Comparison of ENCODE assay signal across 8 mouse cellular contexts in the genomic region with DNA sequence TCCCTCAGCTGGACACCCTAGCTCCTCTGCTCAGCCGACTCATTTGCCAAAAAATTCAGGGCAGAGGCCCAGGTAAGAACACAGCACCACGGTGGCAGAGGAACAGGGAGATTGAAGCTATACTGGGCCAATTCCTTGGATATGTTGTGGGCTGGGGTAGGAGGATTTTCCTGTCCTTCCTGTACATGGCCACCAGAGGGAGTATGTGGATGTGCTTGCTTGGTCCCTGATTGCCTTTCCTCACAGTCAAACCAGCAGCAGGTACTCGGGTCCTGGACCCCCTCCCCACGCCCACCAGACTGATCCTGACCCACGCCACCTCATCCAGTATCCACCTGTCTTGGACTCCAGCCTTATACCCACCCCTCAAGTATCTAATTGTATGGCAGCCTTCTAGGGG. TPM values are rescaled to one million over a fixed set of nuclear protein-coding genes. Genes with fewer than 3 reads are reported as not detected.
DNase-seq lines count a peak whose midpoint lies in the region; ATAC-seq lines count a peak whose summit lies in the region.

No protein-coding gene starts in this region.

- ATAC-seq in frontal cortex, adult (ENCODE audit: low TSS enrichment), result peak; percentile 72

- intact Hi-C loops in left cerebral cortex, postnatal 36 days (cut with DNase I), result loop anchor here (1.0 to 2.0 kb wide), 2 partner anchors 64 to 76 kb away; no protein-coding TSS in a partner anchor
- intact Hi-C loops in gastrocnemius, postnatal 14 days (cut with DNase I; ENCODE audit: low total_unique reads), result loop anchor here (5.0 kb wide), 1 partner anchor 61 kb away; no protein-coding TSS in a partner anchor

- DNase-seq in urinary bladder, adult 18-20 months (ENCODE audit: low spot score in 2 of 2), result peak; percentile 7 to 18
- no peak for DNase-seq in urinary bladder, postnatal 36 days (ENCODE audit: low spot score in 2 of 2)
- DNase-seq in cerebellum, adult 8-10 months, result peak; percentile 53
- DNase-seq in kidney, adult 11 months, result peak; percentile 29
- peak; percentile 48 to 53 for DNase-seq in left cerebral cortex, postnatal 36 days (ENCODE audit: low spot score in 2 of 2)
- peak; percentile 55 for DNase-seq in neural tube, embryonic 10.5 days (ENCODE audit: extremely low spot score, low spot score)
- DNase-seq in gastrocnemius, postnatal 14 days, result no peak

RNA-seq across cellular contexts. Expression of a gene that starts 10.1 kb away (rescaled TPM):
- 1 to 10 TPM; 1.3 to 2.1 TPM for total RNA-seq in left cerebral cortex, postnatal 36 days (2021)
- total RNA-seq in gastrocnemius, postnatal 14 days (2021), result 1 to 10 TPM; 5.5 to 5.6 TPM

RNA-seq across cellular contexts. Expression of a gene that starts 29.4 kb away (rescaled TPM):
- 100 to 1,000 TPM; 141 to 151 TPM for total RNA-seq in left cerebral cortex, postnatal 36 days (2021)
- total RNA-seq in gastrocnemius, postnatal 14 days (2021), result 10 to 100 TPM; 32.1 to 33.9 TPM

RNA-seq across cellular contexts. Expression of a gene that starts 41.9 kb away (rescaled TPM):
- total RNA-seq in left cerebral cortex, postnatal 36 days (2021), result 10 to 100 TPM; 35.9 to 45.2 TPM
- under 1 TPM; 0.82 TPM for total RNA-seq in gastrocnemius, postnatal 14 days (2021)

RNA-seq across cellular contexts. Expression of a gene that starts 46.9 kb away (rescaled TPM):
- total RNA-seq in left cerebral cortex, postnatal 36 days (2021), result 10 to 100 TPM; 36.3 to 45.4 TPM
- total RNA-seq in gastrocnemius, postnatal 14 days (2021), result 1 to 10 TPM in 1 of 2 experiments, under 1 TPM in 1; 0.93 to 1.3 TPM

Comparison
In these comparisons a context has a peak if more than half of its experiments do, and no peak if none do; other contexts are left out.
1. DNase-seq: peak in urinary bladder, adult 18-20 months (2 of 2), cerebellum, adult 8-10 months (single experiment), kidney, adult 11 months (single experiment), left cerebral cortex, postnatal 36 days (2 of 2) and neural tube, embryonic 10.5 days (single experiment); none in urinary bladder, postnatal 36 days (0 of 2) and gastrocnemius, postnatal 14 days (single experiment).
2. RNA of a gene that starts 29.4 kb away (total RNA-seq): 141 to 151 TPM in left cerebral cortex, postnatal 36 days; 32.1 to 33.9 TPM in gastrocnemius, postnatal 14 days; every median in the first group is over 4 times any median in the second.
3. RNA of a gene that starts 41.9 kb away (total RNA-seq): 35.9 to 45.2 TPM in left cerebral cortex, postnatal 36 days; 0.82 TPM in gastrocnemius, postnatal 14 days; every median in the first group is over 10 times any median in the second.